In the genomic region with DNA sequence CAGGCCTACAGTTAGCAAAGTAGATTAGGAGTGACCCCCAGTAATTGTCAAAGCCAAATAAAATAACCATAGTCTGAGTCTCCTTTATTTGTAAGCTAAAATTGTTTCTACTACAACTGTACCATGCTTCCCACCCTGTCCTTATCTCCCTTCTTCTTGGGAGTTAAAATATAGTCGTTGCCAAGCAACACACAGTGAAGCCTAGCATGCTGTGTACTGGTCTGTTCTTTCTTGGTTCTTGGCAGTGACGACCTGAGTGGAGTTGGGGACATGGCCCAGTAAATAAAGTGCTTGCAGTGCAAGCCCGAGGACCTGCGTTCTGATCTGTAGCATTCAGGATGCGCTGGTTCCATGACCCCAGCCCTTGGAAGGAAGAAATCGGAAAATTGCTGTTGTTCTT, we compare ENCODE assay signal across 22 mouse cellular contexts.
A peak's percentile ranks its signal among the peaks of the same experiment; 100 is the strongest.
DNase-seq lines count a peak whose midpoint lies in the region; ATAC-seq and TF ChIP-seq lines count a peak whose summit lies in the region.
"Had no signal": no experiment of that assay in that cellular context is flagged by ENCODE, and none has a peak within 500 bp of the region (broad histone marks: within the 10 kb centered on the region; RNA-seq: fewer than 3 reads in every experiment).

No protein-coding gene starts in this region.

- ATAC-seq in forebrain, postnatal 0 days, result peak; percentile 62
- ATAC-seq in heart, embryonic 14.5 days (ENCODE audit: insufficient number of reproducible peaks, insufficient read depth, low FRiP score, low read depth), result peak; percentile 26; the same call in 1 of the 2 replicates
- ATAC-seq in heart, embryonic 12.5 days (ENCODE audit: insufficient number of reproducible peaks, low FRiP score), result no peak; the same call in 1 of the 2 replicates
- ATAC-seq in heart, embryonic 11.5 days (replicated peaks; ENCODE audit: insufficient number of reproducible peaks, low FRiP score, low TSS enrichment), result no peak
- ATAC-seq: activated CD4-positive, CD25-positive, alpha-beta regulatory T cell, adult 4 months; forebrain, embryonic 13.5 days; hindbrain, embryonic 16.5 days; inflammation-experienced regulatory T-cells, adult 6 months; Patski had no signal

- no peaks in the 10 kb centered on the region for H3K4me1 ChIP-seq in forebrain, postnatal 0 days (ENCODE audit: insufficient read depth)
- peaks cover 7% of the 10 kb centered on the region for H3K4me1 ChIP-seq in forebrain, embryonic 10.5 days
- peaks cover 3 to 5% of the 10 kb centered on the region in 2 experiments for H3K4me1 ChIP-seq in heart, embryonic 14.5 days (ENCODE audit: control insufficient read depth in 2 of 2, insufficient read depth in 2 of 2, low read length in 2 of 2)
- peaks cover 8% of the 10 kb centered on the region for H3K4me1 ChIP-seq in heart, embryonic 12.5 days (replicated peaks)
- no peaks in the 10 kb centered on the region for H3K4me1 ChIP-seq in heart, embryonic 11.5 days (ENCODE audit: control insufficient read depth, insufficient read depth, low read length)
- H3K4me1 ChIP-seq: embryonic facial prominence, embryonic 13.5 days; forebrain, embryonic 13.5 days; hindbrain, embryonic 12.5 days had no signal

- no peak for TF ChIP-seq CTCF in forebrain, postnatal 0 days (IDR thresholded peaks at IDR 0.05; ENCODE audit: low read depth)

- H3K9ac ChIP-seq in forebrain, postnatal 0 days, result no peak overlapping the region
- no peak overlapping the region for H3K9ac ChIP-seq in heart, embryonic 14.5 days (ENCODE audit: low read length)
- no peak overlapping the region for H3K9ac ChIP-seq in heart, embryonic 12.5 days
- H3K9ac ChIP-seq in heart, embryonic 11.5 days (ENCODE audit: low read depth, low read length), result no peak overlapping the region
- H3K9ac ChIP-seq: embryonic facial prominence, embryonic 13.5 days; forebrain, embryonic 13.5 days; hindbrain, embryonic 12.5 days had no signal

- H3K9me3 ChIP-seq in forebrain, postnatal 0 days (ENCODE audit: low read length), result no peaks in the 10 kb centered on the region
- no peaks in the 10 kb centered on the region for H3K9me3 ChIP-seq in forebrain, embryonic 10.5 days
- no peaks in the 10 kb centered on the region for H3K9me3 ChIP-seq in heart, embryonic 14.5 days (ENCODE audit: control insufficient read depth, low read length)
- no peaks in the 10 kb centered on the region for H3K9me3 ChIP-seq in heart, embryonic 12.5 days (replicated peaks)
- no peaks in the 10 kb centered on the region for H3K9me3 ChIP-seq in heart, embryonic 11.5 days (replicated peaks; ENCODE audit: control insufficient read depth, low read length)
- H3K9me3 ChIP-seq: embryonic facial prominence, embryonic 13.5 days; forebrain, embryonic 13.5 days; hindbrain, embryonic 12.5 days had no signal

- H3K36me3 ChIP-seq in forebrain, postnatal 0 days (ENCODE audit: insufficient read depth), result no peaks in the 10 kb centered on the region
- no peaks in the 10 kb centered on the region for H3K36me3 ChIP-seq in forebrain, embryonic 10.5 days (replicated peaks)
- H3K36me3 ChIP-seq in heart, embryonic 14.5 days (ENCODE audit: control insufficient read depth, insufficient read depth, low read length), result no peaks in the 10 kb centered on the region
- no peaks in the 10 kb centered on the region for H3K36me3 ChIP-seq in heart, embryonic 12.5 days
- no peaks in the 10 kb centered on the region for H3K36me3 ChIP-seq in heart, embryonic 11.5 days (ENCODE audit: control insufficient read depth, insufficient read depth, low read length)
- H3K36me3 ChIP-seq: embryonic facial prominence, embryonic 13.5 days; hindbrain, embryonic 12.5 days had no signal

- intact Hi-C loops in heart, postnatal 10 days (cut with DNase I), result no loop called here

- DNase-seq in forebrain, postnatal 0 days, result no peak
- DNase-seq in forebrain, embryonic 10.5 days (ENCODE audit: extremely low spot score, low spot score), result no peak
- DNase-seq in heart, postnatal 10 days, result peak; percentile 7 to 9
- peak; percentile 45 for DNase-seq in brain, adult 2 months (ENCODE audit: low read depth, low spot score)
- DNase-seq: adrenal gland, postnatal 14 days; cerebellum, adult 18-20 months; cerebellum, postnatal 36 days; gastrocnemius, postnatal 10 days; heart, postnatal 36 days; kidney, adult 18-20 months; kidney, postnatal 10 days had no signal

- H3K4me2 ChIP-seq in forebrain, postnatal 0 days (ENCODE audit: low read depth), result no peak overlapping the region
- H3K4me2 ChIP-seq in heart, embryonic 14.5 days (ENCODE audit: low read length), result no peak overlapping the region
- H3K4me2 ChIP-seq in heart, embryonic 12.5 days, result no peak overlapping the region
- H3K4me2 ChIP-seq in heart, embryonic 11.5 days, result no peak overlapping the region
- H3K4me2 ChIP-seq: embryonic facial prominence, embryonic 13.5 days; forebrain, embryonic 13.5 days; hindbrain, embryonic 12.5 days had no signal

- H3K4me3 ChIP-seq in forebrain, postnatal 0 days (ENCODE audit: low read depth, low read length), result no peak overlapping the region
- no peak overlapping the region for H3K4me3 ChIP-seq in forebrain, embryonic 10.5 days
- no peak overlapping the region for H3K4me3 ChIP-seq in heart, embryonic 14.5 days (ENCODE audit: control insufficient read depth in 1 of 2, insufficient read depth in 1 of 2, low read depth in 1 of 2, low read length in 2 of 2)
- H3K4me3 ChIP-seq in heart, embryonic 12.5 days, result no peak overlapping the region
- no peak overlapping the region for H3K4me3 ChIP-seq in heart, embryonic 11.5 days (ENCODE audit: low read depth, low read length)
- H3K4me3 ChIP-seq: embryonic facial prominence, embryonic 13.5 days; forebrain, embryonic 13.5 days; hindbrain, embryonic 12.5 days had no signal

- WGBS in forebrain, postnatal 0 days, result 74% methylated on average over 6 of the region's 6 CpGs
- WGBS in forebrain, embryonic 10.5 days, result 84% methylated on average over 6 of the region's 6 CpGs
- WGBS in heart, embryonic 14.5 days, result 52% methylated on average over 6 of the region's 6 CpGs
- WGBS in heart, embryonic 12.5 days, result 67% methylated on average over 6 of the region's 6 CpGs
- 73% methylated on average over 6 of the region's 6 CpGs for WGBS in heart, embryonic 11.5 days (ENCODE audit: insufficient replicate concordance)

- H3K27ac ChIP-seq in forebrain, postnatal 0 days (ENCODE audit: low read depth, low read length), result no peak overlapping the region
- H3K27ac ChIP-seq in forebrain, embryonic 10.5 days, result no peak overlapping the region
- no peak overlapping the region for H3K27ac ChIP-seq in heart, embryonic 14.5 days (replicated peaks in 1 of 2; ENCODE audit: control insufficient read depth in 1 of 2, insufficient read depth in 1 of 2, low read depth in 2 of 2, low read length in 2 of 2)
- no peak overlapping the region for H3K27ac ChIP-seq in heart, embryonic 12.5 days (ENCODE audit: poor library complexity, severe bottlenecking)
- H3K27ac ChIP-seq in heart, embryonic 11.5 days (ENCODE audit: low read depth, low read length), result no peak overlapping the region
- H3K27ac ChIP-seq: embryonic facial prominence, embryonic 13.5 days; forebrain, embryonic 13.5 days; hindbrain, embryonic 12.5 days had no signal

- H3K27me3 ChIP-seq in forebrain, postnatal 0 days (ENCODE audit: insufficient read depth, low read length), result no peaks in the 10 kb centered on the region
- no peaks in the 10 kb centered on the region for H3K27me3 ChIP-seq in forebrain, embryonic 10.5 days (ENCODE audit: poor library complexity, severe bottlenecking)
- no peaks in the 10 kb centered on the region for H3K27me3 ChIP-seq in heart, embryonic 14.5 days (ENCODE audit: control insufficient read depth, insufficient read depth, low read length)
- H3K27me3 ChIP-seq in heart, embryonic 12.5 days (replicated peaks), result no peaks in the 10 kb centered on the region
- H3K27me3 ChIP-seq in heart, embryonic 11.5 days (ENCODE audit: control insufficient read depth, insufficient read depth, low read length), result no peaks in the 10 kb centered on the region
- H3K27me3 ChIP-seq: CH12.LX; embryonic facial prominence, embryonic 13.5 days; forebrain, embryonic 13.5 days; hindbrain, embryonic 12.5 days; Patski had no signal

Comparison
In these comparisons a context has a peak if more than half of its experiments do, and no peak if none do; other contexts are left out.
1. ATAC-seq: peak in forebrain, postnatal 0 days (single experiment) and heart, embryonic 14.5 days (single experiment); none in heart, embryonic 12.5 days (single experiment) and heart, embryonic 11.5 days (single experiment).
2. DNase-seq: peak in heart, postnatal 10 days (2 of 2) and brain, adult 2 months (single experiment); none in forebrain, postnatal 0 days (single experiment) and forebrain, embryonic 10.5 days (single experiment).